Mouse (Mus musculus) embryo, embryonic 10 days (tissue): ENCODE results near the gene Olfr1224-ps1.
"Not testable (repeated sequence)": the region's sequence is repeated elsewhere in the genome, so short reads cannot be mapped to it uniquely, and the experiment has no call there.

Experiments
- DNase-seq: peaks from one replicate; pipeline ENCODE4 v3.0.0-alpha.2; 2015; ENCODE audit warnings: low spot score

Olfr1224-ps1 gene

DNA sequence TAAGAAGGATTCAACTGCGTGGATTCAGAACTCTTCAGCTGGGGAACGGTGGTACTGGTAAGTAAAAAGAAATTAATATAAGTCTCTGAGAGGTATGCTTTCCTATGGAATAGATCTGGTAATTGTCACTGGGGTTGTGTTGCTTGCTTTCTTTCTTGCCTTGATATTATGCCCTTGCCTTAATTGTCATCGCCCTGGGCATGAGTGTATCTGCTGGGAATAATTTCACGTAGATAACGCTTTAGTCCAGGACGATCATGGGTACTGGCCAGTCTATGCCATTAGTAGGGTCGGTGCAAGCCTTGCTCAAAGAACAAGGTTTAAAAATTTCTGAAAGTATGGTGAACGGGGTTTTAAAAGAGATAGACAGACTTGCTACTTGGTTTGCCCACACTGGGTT lies at the start of gene Olfr1224-ps1:
Gene Olfr1224-ps1, minus strand, starts transcription at position 101 of the 400 bp plus-strand sequence.
- not testable (repeated sequence) for DNase-seq

- no peak for DNase-seq
These were observed 36.1 kb upstream of the Olfr1224-ps1 start, which contains the start of gene Olfr1226 for GRCm38 (mm10) chr2:89199948-89200347. Gene Olfr1226, minus strand, starts transcription at chr2:89200048.

DNA sequence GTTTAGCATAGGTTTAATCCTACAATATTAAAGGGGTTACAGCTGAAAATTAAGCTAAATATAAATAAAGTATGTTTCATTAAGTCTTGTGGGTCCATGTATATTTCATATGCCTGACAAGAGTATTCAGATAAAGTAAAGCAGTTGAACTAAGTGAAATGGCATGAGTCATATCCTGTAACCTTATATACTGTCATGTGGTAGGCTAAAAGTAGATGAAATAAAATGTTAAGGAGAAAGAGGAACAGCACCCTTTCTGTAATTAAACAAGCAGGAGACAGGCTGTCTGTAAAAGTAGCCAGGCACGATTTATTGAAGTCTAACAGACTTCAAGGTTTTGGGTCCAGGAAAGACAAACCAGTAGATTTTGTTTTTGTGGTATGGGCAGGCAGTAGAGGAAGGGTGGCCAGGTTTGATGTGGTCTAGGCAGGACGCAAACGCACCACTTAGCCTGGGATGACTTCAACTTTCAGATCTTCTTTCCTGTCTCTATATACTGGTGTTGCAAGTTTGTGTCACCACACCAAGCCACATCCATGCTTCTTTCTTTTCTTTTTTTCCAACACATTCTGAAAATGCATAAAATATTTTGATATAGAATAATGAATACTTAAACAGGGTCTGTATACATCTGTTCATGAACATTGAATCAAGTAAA lies 32.6 kb upstream of the Olfr1224-ps1 start:
- no peak for DNase-seq

DNA sequence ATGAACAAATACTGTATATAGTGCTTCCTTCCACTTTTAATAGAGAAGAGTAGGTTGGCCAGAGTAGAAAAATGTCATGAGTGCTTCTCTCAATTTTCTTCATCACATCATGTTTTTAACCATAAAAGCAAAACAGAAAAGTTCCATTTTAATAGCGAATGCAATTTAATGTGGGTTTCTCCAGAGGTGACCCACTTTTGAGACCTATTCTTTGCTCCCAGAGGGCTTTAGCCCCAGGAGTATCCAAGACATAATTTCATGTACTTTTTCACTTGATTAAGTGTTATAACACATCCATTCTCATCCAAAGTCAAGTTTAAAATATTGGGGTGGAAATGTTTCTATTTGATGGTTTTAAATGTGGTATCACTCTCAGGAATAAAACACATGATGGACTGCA lies 10.7 kb upstream of the Olfr1224-ps1 start, which contains the start of gene Olfr1225:
Gene Olfr1225, minus strand, starts transcription at position 101 of the 400 bp plus-strand sequence.
- no peak for DNase-seq

- not testable (repeated sequence) for DNase-seq
These were observed 820 bp upstream of the Olfr1224-ps1 start for GRCm38 (mm10) chr2:89164711-89165110.

- no peak for DNase-seq
These were observed 12.4 kb downstream of the Olfr1224-ps1 start, which contains the start of gene Olfr1223 for GRCm38 (mm10) chr2:89151460-89151859. Gene Olfr1223, minus strand, starts transcription at chr2:89151560.

- DNase-seq, result no peak
These were observed 30.9 kb downstream of the Olfr1224-ps1 start, which contains the start of gene Olfr1222 for GRCm38 (mm10) chr2:89132954-89133353. Gene Olfr1222, minus strand, starts transcription at chr2:89133054.

- no peak for DNase-seq
These were observed 46.7 kb downstream of the Olfr1224-ps1 start, which contains the start of gene Olfr1221 for GRCm38 (mm10) chr2:89117183-89117582. Gene Olfr1221, minus strand, starts transcription at chr2:89117283.

DNA sequence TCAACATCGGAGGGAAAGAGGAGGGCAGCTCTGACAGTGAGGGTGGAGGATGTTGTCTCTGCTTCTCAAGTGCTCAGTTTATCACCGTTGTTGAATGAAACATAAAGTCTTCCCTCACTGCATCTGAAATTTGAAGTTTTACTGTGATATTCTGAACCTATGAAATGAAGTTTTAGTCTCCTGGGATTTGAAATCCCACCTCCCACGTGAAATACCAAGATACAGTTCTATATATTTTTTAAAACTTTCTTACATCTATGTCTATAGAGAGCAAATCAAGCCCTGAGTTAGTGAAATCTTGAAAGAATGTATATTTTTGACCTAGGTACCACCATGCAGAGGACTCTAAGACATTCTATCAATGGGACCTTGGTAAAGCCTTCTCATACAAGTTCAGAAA lies 57.2 kb downstream of the Olfr1224-ps1 start, which contains the start of gene Olfr1220:
Gene Olfr1220, minus strand, starts transcription at position 101 of the 400 bp plus-strand sequence.
- no peak for DNase-seq

DNA sequence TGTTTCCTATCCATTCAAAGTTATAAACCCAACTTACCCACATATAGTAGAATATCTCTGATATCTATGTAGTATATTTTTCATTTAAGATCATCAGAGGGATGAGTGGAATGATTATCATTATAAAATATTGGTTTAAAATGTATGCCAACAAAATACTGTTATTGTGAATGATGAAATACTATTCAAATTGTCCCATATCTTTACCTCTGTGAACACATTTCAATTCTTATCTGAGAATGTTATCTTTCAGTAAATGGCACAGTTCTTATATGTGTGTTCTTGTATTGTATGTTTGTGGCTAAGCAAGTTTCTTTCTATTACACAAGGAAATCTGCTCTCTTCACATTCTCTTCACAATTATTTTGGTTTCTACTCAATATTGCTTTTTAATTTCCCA lies 58.2 kb downstream of the Olfr1224-ps1 start:
- no peak for DNase-seq
